Mouse (Mus musculus) CH12.LX (cell line): Measurements from ENCODE around the gene Capza2. TPM values are rescaled to one million over a fixed set of nuclear protein-coding genes. Genes with fewer than 3 reads are reported as not detected.

Source experiments
- DNase-seq: peaks from one replicate; pipeline ENCODE4 v3.0.0-alpha.2; 2013; ENCODE audit errors: extremely low read depth
- H3K27ac ChIP-seq: 2 replicates; pipeline ENCODE4 v1.5.1; 2012; ENCODE audit warnings: low read depth, mild to moderate bottlenecking, control low read depth, moderate library complexity; ENCODE audit not compliant: insufficient read depth
- H3K27me3 ChIP-seq: replicated peaks from 2 replicates; pipeline ENCODE3; 2012; ENCODE audit warnings: inconsistent platforms
- H3K36me3 ChIP-seq, 2 experiments: replicated peaks in 1 of 2; 2 replicates each; pipeline versions ENCODE3 to v1.6.1; 2012; ENCODE audit warnings: inconsistent platforms in 1 of 2, low read length in 1 of 2, mild to moderate bottlenecking in 1 of 2, mixed read lengths in 1 of 2, moderate library complexity in 1 of 2; ENCODE audit not compliant: control insufficient read depth in 1 of 2, insufficient read depth in 1 of 2
- H3K4me1 ChIP-seq, 2 experiments: 2 replicates each; pipeline ENCODE4 v1.6.1; 2012; ENCODE audit warnings: inconsistent platforms in 1 of 2, moderate library complexity in 1 of 2; ENCODE audit not compliant: insufficient read depth in 2 of 2, control insufficient read depth in 1 of 2
- H3K4me2 ChIP-seq: 2 replicates; pipeline ENCODE4 v1.6.1; 2012; ENCODE audit warnings: low read depth, mild to moderate bottlenecking, control low read depth; ENCODE audit not compliant: poor library complexity, insufficient read depth, severe bottlenecking
- H3K4me3 ChIP-seq, 3 experiments: fragments of 150-350 bp in 1 of 3; sonication (generic) in 1 of 3; replicated peaks in 1 of 3; 2 replicates each; pipeline versions ENCODE3 to v1.5.1; 2011 to 2012; ENCODE audit warnings: low read depth in 2 of 3, low read length in 2 of 3, mild to moderate bottlenecking in 2 of 3, moderate library complexity in 2 of 3, control low read depth in 1 of 3, improper control_type of control experiment in 1 of 3, inconsistent platforms in 1 of 3, mixed read lengths in 1 of 3; ENCODE audit not compliant: poor library complexity in 1 of 3
- H3K79me2 ChIP-seq: replicated peaks from 2 replicates; pipeline ENCODE4 v1.6.1; 2012; ENCODE audit warnings: mild to moderate bottlenecking, moderate library complexity; ENCODE audit not compliant: control insufficient read depth, poor library complexity, insufficient read depth, severe bottlenecking; ENCODE audit errors: extremely low read depth
- H3K9ac ChIP-seq: 2 replicates; pipeline ENCODE4 v1.6.1; 2012; ENCODE audit warnings: low read depth, mild to moderate bottlenecking, control low read depth, moderate library complexity; ENCODE audit not compliant: insufficient read depth
- H3K9me3 ChIP-seq: replicated peaks from 2 replicates; pipeline ENCODE3; 2012; ENCODE audit warnings: low read length, inconsistent platforms, mixed read lengths
- BHLHE40 ChIP-seq: IDR thresholded peaks from 2 replicates; pipeline ENCODE4 v1.6.1; 2011; ENCODE audit warnings: mild to moderate bottlenecking, low read depth, low read length, improper control_type of control experiment
- CTCF ChIP-seq, 2 experiments: IDR thresholded peaks in 1 of 2; conservative IDR thresholded peaks in 1 of 2; 2 replicates each; pipeline ENCODE4 v1.5.1; 2011 to 2012; ENCODE audit warnings: low read depth in 2 of 2, low read length in 2 of 2, improper control_type of control experiment in 1 of 2, inconsistent platforms in 1 of 2, mild to moderate bottlenecking in 1 of 2, moderate library complexity in 1 of 2
- ELF1 ChIP-seq: IDR thresholded peaks from 2 replicates; pipeline ENCODE4 v1.6.1; 2014; ENCODE audit warnings: low read depth, mild to moderate bottlenecking, inconsistent platforms, low read length, improper control_type of control experiment
- IRF4 ChIP-seq: IDR thresholded peaks from 2 replicates; pipeline ENCODE4 v1.6.1; 2014; ENCODE audit warnings: low read depth, mild to moderate bottlenecking, inconsistent platforms, low read length, improper control_type of control experiment
- JUN ChIP-seq: IDR thresholded peaks from 2 replicates; pipeline ENCODE4 v1.6.1; 2011; ENCODE audit warnings: low read depth, mild to moderate bottlenecking, low read length, improper control_type of control experiment, moderate library complexity; ENCODE audit not compliant: insufficient read depth
- KAT2A ChIP-seq: IDR thresholded peaks from 2 replicates; pipeline ENCODE4 v1.6.1; 2012; ENCODE audit warnings: low read length, improper control_type of control experiment, inconsistent platforms; ENCODE audit not compliant: insufficient replicate concordance
- MEF2A ChIP-seq: IDR thresholded peaks from 2 replicates; pipeline ENCODE4 v1.6.1; 2014; ENCODE audit warnings: low read depth, mild to moderate bottlenecking, inconsistent platforms, low read length, improper control_type of control experiment, borderline replicate concordance
- MYC ChIP-seq: IDR thresholded peaks from 2 replicates; pipeline ENCODE4 v1.6.1; 2011; ENCODE audit warnings: low read depth, mild to moderate bottlenecking, improper control_type of control experiment, low read length
- NELFE ChIP-seq: IDR thresholded peaks from 2 replicates; pipeline ENCODE4 v1.6.1; 2011; ENCODE audit warnings: low read depth, low read length, improper control_type of control experiment
- NRF1 ChIP-seq: IDR thresholded peaks from 2 replicates; pipeline ENCODE4 v1.6.1; 2014; ENCODE audit warnings: low read depth, mild to moderate bottlenecking, inconsistent platforms, low read length, improper control_type of control experiment, moderate library complexity
- PAX5 ChIP-seq: IDR thresholded peaks from 2 replicates; pipeline ENCODE4 v1.6.1; 2012; ENCODE audit warnings: low read length, inconsistent platforms, mixed read lengths
- POLR2A ChIP-seq: IDR thresholded peaks from 2 replicates; pipeline ENCODE4 v1.6.1; 2011; ENCODE audit warnings: low read depth, mild to moderate bottlenecking, improper control_type of control experiment, low read length
- POLR2AphosphoS2 ChIP-seq: IDR thresholded peaks from 2 replicates; pipeline ENCODE4 v1.6.1; 2011; ENCODE audit warnings: low read depth, low read length, improper control_type of control experiment
- RCOR1 ChIP-seq: conservative IDR thresholded peaks from 2 replicates; pipeline ENCODE4 v1.6.1; 2012; ENCODE audit warnings: low read depth, mild to moderate bottlenecking, inconsistent platforms, low read length, improper control_type of control experiment
- UBTF ChIP-seq: IDR thresholded peaks from 2 replicates; pipeline ENCODE4 v1.6.1; 2012; ENCODE audit warnings: low read depth, mild to moderate bottlenecking, inconsistent platforms, low read length, improper control_type of control experiment, moderate library complexity
- USF1 ChIP-seq: IDR thresholded peaks from 2 replicates; pipeline ENCODE4 v1.6.1; 2014; ENCODE audit warnings: low read depth, mild to moderate bottlenecking, inconsistent platforms, low read length, improper control_type of control experiment
- ZC3H11A ChIP-seq: IDR thresholded peaks from 2 replicates; pipeline ENCODE4 v1.6.1; 2012; ENCODE audit warnings: low read depth, mild to moderate bottlenecking, inconsistent platforms, low read length, improper control_type of control experiment
- ZKSCAN1 ChIP-seq: IDR thresholded peaks from 2 replicates; pipeline ENCODE4 v1.6.1; 2012; ENCODE audit warnings: low read depth, inconsistent platforms, low read length, improper control_type of control experiment, borderline replicate concordance
- ZMIZ1 ChIP-seq: IDR thresholded peaks from 2 replicates; pipeline ENCODE4 v1.6.1; 2012; ENCODE audit warnings: low read depth, mild to moderate bottlenecking, inconsistent platforms, low read length, improper control_type of control experiment
- dilution Hi-C: fragments of 300-500 bp; cut with MboI; formaldehyde crosslinking; loops from 2 replicates; pipeline ENCODE4 v1.14.3; 2020; ENCODE audit warnings: low sequenced_read_pairs; ENCODE audit not compliant: extremely low pct_unique_long_range_greater_than_20kb, extremely low pct_ligation_motif_present
- in situ Hi-C: fragments of 300-500 bp; cut with MboI; formaldehyde crosslinking; loops from 3 replicates; pipeline ENCODE4 v1.14.3; 2019; ENCODE audit warnings: low sequenced_read_pairs, low pct_ligation_motif_present, low pct_unique_long_range_greater_than_20kb, mixed read lengths
- polyA plus RNA-seq: library from polyadenylated mRNA; unstranded; fragments of >175 nt; gene quantifications from 2 replicates; pipeline ENCODE4 v1.2.1, GENCODE M21; 2012; ENCODE audit warnings: low read depth; ENCODE audit not compliant: insufficient read length
- total RNA-seq, 2 experiments: library from RNA; depleted of rRNA; stranded (reverse); fragments of 300-350 nt in 1 of 2; fragments of >200 nt in 1 of 2; gene quantifications; 2 replicates each; pipeline ENCODE4 v1.2.3; 2012 to 2014

Gene Capza2
- total and polyA plus RNA-seq, 3 experiments = 64.9 to 277 (median 171) TPM

- dilution Hi-C loops (no loop called here), in situ Hi-C loops (no loop called here)
- Histone ChIP-seq H3K27me3 (no peaks in the 10 kb centered on the region), H3K4me3 (peak overlapping the region in 1 of 3 experiments; percentile 22), H3K27ac (0 out of 2 replicates have a peak overlapping the region, but pooled peaks have one; percentile 8), H3K4me2 (no peak overlapping the region), H3K36me3 (peaks cover 0 to 3% of the 10 kb centered on the region in 2 experiments), H3K9ac (no peak overlapping the region), H3K9me3 (peaks cover 6% of the 10 kb centered on the region), H3K4me1 (peaks cover 3 to 5% of the 10 kb centered on the region in 2 experiments; a peak in 3 of 4 replicates), H3K79me2 (no peaks in the 10 kb centered on the region)
- TF ChIP-seq KAT2A (no peak), ZC3H11A (no peak), JUN (no peak), IRF4 (no peak), ZKSCAN1 (no peak), PAX5 (no peak), RCOR1 (no peak), USF1 (no peak), ZMIZ1 (no peak), POLR2AphosphoS2 (no peak), CTCF (conservative IDR thresholded peaks at IDR 0.05 in 1 of 2, IDR thresholded peaks at IDR 0.05 in 1 of 2; ENCODE audit: low read depth in 2 of 2, low read length in 2 of 2) (no peak), MYC (no peak), MEF2A (no peak), NELFE (no peak)
- no peak for DNase-seq
These were observed 45.8 kb downstream of the Capza2 start for GRCm38 (mm10) chr6:17681810-17682209.

GRCm38 (mm10) chr6:17688676-17689075 lies 52.6 kb downstream of the Capza2 start:
- Histone ChIP-seq H3K4me1 (no peaks in the 10 kb centered on the region), H3K4me3 (no peak overlapping the region), H3K27ac (no peak overlapping the region), H3K9me3 (peaks cover 2% of the 10 kb centered on the region), H3K4me2 (no peak overlapping the region), H3K9ac (no peak overlapping the region), H3K79me2 (no peaks in the 10 kb centered on the region), H3K27me3 (no peaks in the 10 kb centered on the region), H3K36me3 (no peaks in the 10 kb centered on the region)
- no peak for DNase-seq
- TF ChIP-seq POLR2AphosphoS2 (no peak), BHLHE40 (no peak), UBTF (no peak), NRF1 (no peak), POLR2A (no peak), ELF1 (no peak), USF1 (no peak), MEF2A (no peak)
- in situ Hi-C loops = no loop called here
- dilution Hi-C loops = no loop called here
